Mouse (Mus musculus): ENCODE measurements around the gene BC147527. TPM values are rescaled to one million over a fixed set of nuclear protein-coding genes. Genes with fewer than 3 reads are reported as not detected.
"Not testable (repeated sequence)": the region's sequence is repeated elsewhere in the genome, so short reads cannot be mapped to it uniquely, and the experiment has no call there.

BC147527 gene
- not detected for total RNA-seq (2021)

DNA sequence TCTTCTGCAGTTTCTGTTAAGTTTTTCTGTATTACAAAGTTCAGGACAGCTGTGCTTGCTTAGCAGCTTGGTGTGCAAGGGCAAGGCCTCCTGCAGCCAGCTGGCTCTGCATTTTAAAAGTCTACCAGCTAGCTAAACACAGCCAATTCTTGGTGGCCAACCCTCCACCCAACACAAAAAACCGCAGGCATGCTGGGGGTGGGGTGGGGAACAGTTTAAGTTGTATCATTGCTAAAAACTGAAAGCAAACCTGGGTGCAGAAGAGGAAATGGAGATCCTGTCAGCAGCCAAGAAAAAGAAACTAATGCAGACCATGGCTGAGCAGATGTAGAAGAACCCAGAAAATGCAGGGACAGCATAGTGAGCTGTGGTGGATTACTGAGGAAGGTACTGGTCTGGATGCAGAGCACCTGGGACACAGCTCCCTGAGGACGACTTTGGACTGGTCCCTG, at the start of gene BC147527:
Gene BC147527, plus strand, starts transcription at position 402 of the 452 bp plus-strand sequence.
- intact Hi-C loops (cut with DNase I): no loop called here
- DNase-seq (ENCODE audit: low spot score): no peak

DNA sequence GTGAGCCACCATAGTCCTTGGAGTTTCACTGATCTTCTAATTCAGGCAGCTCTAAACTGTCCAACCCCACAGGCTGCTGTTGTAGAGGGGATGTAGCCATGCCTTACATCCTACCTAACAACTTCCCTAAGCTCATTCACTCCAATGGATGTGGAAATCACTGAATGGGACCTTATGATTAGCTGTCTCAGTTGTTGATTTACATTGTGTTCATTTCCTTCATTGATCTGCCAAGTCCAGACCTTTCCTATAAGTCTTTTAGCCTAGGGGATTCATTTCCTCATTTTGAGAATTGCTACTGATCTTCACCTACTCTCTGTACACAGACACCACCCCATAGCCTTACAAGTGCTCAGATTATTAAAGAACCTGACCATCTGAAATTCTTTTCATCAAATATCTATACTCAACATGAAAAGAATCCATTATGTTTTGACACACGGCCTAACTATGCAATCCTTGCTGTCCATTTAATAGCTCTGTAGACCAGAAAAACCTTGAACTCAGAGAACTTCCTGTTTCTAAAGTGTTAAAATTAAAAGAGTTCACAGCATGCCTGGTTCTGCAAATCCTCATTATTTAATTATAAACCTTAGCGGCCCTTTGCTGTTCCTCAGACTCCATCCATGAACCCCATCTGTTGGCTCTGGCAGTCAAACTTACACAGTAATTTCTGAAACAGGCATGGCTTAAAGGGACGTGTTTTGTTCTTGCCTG, 48.8 kb upstream of the BC147527 start:
- intact Hi-C loops (cut with DNase I); DNase-seq (ENCODE audit: low spot score): not testable (repeated sequence)

DNA sequence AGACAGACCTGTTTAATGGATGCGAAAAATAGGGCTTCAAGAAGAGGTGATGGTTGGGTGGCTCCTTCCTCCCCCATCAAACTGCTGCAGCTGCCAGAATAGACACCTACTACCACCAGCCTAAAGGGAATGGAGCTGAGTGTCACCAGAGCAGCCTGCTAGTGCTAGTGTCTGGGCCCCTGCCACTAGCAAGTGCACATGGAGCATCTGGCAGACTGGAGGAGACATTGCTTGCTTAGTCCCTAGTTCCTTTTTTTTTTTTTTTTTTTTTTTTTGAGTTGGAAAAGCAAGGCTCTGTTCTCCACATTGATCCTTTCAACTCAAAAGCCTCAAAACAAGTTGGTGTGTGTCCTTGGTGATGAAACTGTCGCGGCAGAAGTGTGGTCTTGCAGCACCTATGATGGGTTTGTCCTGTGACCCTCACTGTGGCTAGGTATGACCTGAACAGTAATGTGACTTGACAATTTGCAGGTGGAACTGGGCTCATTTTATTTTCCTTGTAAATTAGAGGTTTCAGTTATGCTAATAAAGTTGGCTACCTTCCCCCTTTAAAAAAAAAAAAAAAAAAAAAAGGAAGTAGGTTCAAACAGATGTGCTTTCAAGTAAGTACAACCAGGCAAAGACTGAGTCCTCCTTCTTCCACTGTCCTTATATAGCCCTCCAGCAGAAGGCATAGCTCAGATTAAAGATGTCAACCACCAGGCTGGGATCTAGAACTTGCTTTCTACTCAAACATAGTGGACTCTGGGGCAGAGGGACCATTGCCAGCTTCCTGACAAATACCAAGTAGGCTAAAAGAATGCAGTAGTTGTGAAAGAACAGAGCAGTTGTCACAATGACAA, 41.2 kb upstream of the BC147527 start:
- intact Hi-C loops (cut with DNase I); DNase-seq (ENCODE audit: low spot score): not testable (repeated sequence)

DNA sequence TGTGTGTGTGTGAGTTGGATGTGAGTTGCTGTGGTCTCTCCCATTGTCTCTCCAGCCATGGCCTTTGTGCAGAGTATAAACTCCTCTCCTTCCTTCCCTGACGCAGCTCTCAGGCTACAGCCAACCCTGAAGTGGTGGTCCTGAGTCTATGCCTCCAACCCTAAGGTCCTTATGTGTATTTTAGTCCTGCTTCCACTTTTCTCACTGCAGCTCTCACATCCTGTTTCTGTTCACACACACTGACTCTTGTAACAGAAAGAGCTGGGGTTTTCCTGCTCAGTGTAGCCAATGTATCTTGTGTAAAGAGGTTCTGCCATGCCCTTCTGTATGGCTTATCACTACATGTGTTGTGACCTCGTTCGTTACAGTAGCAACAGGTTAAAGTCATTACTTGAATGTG, 40.5 kb upstream of the BC147527 start:
- intact Hi-C loops (cut with DNase I); DNase-seq (ENCODE audit: low spot score): not testable (repeated sequence)

DNA sequence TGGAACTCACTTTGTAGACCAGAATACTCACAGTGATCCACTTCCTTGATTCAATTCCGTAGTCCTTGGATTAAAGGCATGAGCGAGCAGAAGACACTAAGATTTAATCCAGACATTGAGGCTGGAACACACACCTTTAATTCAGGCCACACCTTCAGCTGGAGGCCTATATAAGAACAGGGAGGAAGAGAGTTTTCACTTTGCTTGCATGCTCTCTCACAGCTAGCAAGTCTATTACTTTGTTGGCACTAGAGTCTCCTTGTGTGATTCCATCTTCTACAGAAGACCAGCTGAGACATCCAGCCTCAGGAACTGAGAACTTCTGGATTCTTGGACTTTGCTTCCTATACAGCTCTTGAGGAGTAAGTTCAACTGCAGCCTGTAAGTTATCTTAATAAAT, 37.3 kb upstream of the BC147527 start, which contains the start of gene AF067061:
Gene AF067061, plus strand, starts transcription at position 245 of the 400 bp plus-strand sequence.
- DNase-seq (ENCODE audit: low spot score); intact Hi-C loops (cut with DNase I): not testable (repeated sequence)

DNA sequence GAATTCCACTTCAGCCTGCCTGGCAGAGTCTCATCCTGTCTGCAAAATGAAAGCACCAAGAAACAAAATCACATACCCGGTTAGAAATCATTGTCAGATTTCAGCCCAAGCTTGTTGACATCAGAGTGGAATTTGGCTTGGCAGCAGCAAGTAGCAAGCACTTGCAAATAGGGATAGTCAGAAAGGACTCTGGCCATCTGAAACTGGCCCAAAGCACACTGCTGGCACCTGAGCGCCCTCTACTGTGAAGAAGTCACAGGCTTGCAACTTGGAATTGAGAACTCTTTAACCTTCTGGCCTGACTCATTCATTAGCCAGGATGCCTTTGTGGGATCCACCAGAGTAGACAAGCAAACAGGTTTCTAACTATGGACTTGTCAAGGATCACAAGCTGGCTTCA, 22.4 kb upstream of the BC147527 start:
- intact Hi-C loops (cut with DNase I); DNase-seq (ENCODE audit: low spot score): not testable (repeated sequence)

DNA sequence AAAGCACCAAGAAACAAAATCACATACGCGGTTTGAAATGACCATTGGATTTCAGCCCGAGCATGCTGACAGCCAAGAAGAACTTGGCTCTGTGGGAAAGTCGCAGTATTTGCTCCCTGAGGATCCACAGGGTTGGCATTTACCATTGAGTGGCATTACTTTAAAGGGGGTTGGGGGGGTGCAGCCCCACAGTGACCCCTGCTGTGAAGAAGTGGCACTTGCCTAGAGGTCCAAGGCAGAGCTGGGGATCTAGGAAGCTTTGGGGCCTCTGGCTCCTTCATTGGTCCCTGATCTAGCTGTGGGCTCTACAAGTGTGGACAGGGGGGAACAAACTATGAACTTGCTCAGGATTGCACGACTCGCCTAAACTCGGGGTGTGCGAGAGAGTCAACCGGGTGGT, 21.4 kb upstream of the BC147527 start:
- no peak for DNase-seq (ENCODE audit: low spot score)
- intact Hi-C loops (cut with DNase I): no loop called here

DNA sequence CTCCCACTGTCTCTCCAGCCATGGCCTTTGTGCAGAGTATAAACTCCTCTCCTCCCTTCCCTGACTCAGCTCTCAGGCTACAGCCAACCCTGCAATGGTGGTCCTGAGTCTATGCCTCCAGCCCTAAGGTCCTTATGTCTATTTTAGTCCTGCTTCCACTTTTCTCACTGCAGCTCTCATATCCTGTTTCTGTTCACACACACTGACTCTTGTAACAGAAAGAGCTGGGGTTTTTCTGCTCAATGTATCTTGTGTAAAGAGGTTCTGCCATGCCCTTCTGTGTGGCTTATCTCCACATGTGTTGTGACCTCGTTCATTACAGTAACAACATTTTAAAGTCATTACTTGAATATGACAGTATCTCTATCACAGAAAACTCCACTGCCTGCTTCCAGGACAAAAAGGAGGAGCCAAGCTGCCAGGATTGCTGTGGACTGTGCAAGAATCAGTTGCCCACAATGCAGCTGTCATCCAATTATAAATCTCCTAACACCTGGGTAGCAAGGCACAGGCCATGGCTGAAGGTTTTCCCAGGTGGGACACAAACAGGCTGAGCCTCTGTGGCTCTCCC, 783 bp upstream of the BC147527 start:
- intact Hi-C loops (cut with DNase I): no loop called here
- no peak for DNase-seq (ENCODE audit: low spot score)

DNA sequence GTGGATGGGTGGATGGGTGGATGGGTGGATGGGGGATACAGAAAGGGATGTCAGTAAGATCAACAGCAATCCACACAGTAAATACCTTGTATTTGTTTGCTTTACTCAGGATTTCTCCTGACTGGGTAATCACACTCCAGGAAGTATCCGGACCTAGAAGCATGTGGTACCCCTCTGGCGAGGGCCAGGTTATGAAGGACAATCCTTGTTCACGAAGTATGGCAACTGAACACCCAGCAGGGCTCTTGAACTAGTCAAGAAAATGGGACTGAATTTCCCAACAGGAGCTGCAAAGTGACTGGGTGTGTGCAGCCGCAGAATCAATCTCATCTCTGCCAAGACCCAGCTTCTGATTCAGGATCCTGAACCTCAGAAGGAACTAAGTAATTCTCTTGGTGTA, 661 bp downstream of the BC147527 start:
- no peak for DNase-seq (ENCODE audit: low spot score)
- intact Hi-C loops (cut with DNase I): no loop called here

DNA sequence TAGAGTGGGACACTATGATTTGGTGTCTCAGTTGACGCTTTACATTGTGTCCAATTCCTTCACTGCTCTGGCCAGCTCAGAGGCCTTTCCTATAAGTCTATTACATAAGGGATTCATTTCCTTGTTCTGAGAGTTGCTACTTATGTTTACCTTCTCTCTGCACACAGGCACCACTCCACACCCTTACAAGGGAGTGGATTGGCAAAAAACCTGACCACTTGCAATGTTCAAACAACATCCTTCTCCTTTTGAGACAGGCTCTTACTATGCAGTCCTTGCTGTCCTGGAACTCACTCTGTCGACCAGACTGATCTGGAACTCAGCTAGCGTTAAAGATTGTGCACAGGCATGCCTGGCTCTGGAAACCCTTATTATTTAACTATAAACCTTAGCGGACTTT, 10.6 kb downstream of the BC147527 start:
- DNase-seq (ENCODE audit: low spot score): no peak
- intact Hi-C loops (cut with DNase I): no loop called here

DNA sequence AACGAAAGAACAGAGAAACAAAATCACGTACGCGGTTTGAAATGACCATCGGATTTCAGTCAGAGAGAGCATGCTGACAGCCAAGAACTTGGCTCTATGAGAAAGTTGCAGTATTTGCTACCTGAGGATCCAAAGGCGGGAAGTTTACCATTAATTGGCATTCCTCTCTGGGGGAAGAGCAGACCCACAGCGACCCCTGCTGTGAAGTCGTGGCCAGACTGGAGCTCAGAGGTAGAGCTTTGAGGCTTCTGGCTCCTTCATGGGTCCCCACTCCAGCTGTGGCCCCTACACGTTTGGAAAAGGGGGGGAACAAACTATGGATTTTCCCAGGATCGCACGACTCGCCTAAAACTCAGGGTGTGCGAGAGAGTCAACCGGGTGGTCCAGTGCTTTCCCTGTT, 13.4 kb downstream of the BC147527 start:
- intact Hi-C loops (cut with DNase I): no loop called here
- DNase-seq (ENCODE audit: low spot score): no peak

DNA sequence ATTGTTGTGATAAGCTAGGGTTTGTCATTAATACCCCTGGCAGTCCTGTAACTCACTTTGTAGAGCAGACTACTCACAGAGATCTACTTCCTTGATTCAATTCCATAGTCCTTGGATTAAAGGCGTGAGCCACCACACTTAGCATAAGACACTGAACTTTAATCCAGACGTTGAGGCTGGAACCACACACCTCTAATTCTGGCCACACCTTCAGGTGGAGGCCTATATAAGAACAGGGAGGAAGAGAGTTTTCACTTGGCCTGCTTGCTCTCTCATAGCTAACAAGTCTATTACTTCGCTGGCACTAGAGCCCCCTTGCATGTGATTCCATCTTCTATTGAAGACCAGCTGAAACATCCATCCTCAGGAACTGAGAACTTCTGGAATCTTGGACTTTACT, 16.4 kb downstream of the BC147527 start, which contains the start of gene Tcstv3:
Gene Tcstv3, plus strand, starts transcription at position 301 of the 400 bp plus-strand sequence.
- intact Hi-C loops (cut with DNase I); DNase-seq (ENCODE audit: low spot score): not testable (repeated sequence)

DNA sequence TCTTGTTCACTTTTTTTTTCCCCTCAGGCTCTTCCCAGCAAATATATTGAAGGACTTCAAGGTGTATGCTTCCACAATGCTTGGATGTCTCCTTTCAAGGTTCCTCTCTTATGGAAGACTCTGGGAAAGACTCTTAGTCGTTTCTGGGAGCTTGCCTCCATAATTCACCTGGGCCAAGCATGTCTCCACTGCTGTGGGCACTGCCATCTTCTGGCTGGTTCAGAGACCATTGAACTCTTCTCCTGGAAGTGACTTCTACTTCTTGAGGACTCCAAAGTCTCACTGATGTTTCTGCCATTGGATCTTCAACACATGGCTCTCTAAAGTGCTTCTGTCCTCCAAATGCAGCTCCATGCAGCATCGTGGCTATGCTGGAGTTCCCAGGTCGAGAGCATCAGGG, 20.0 kb downstream of the BC147527 start:
- DNase-seq (ENCODE audit: low spot score): no peak
- intact Hi-C loops (cut with DNase I): no loop called here

DNA sequence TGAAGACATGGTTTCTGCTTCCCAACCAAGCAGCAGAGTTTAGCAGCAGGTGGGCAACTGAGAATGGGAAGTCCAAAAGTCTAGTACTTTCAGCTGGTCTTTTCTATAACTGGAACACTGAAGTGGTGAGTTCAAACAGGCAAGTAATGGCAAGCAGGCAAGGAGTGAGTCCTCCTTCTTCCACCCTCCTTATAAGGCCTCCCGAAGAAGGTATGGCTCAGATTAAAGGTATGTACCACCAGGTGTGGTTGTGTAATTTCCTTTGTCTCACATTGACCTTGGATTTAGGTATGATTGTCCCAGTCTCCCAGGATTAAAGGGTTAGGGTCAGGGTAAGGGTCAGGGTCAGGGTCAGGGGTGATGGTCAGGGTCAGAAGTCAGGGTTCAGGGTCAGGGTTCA, 20.5 kb downstream of the BC147527 start:
- no peak for DNase-seq (ENCODE audit: low spot score)
- intact Hi-C loops (cut with DNase I): no loop called here

Other genes starting within 250 kb of the BC147527 start
- gene Gm21188, start 248.2 kb upstream of the BC147527 start, total RNA-seq (2021): under 1 TPM; 0.39 to 0.49 TPM
- not detected for gene Gm20767, start 160.1 kb upstream of the BC147527 start, total RNA-seq (2021)
- gene Gm21818, start 128.0 kb upstream of the BC147527 start, total RNA-seq (2021): not detected
- not detected for gene Gm21762, start 84.4 kb upstream of the BC147527 start, total RNA-seq (2021)
- gene Gm21731, start 61.3 kb upstream of the BC147527 start, total RNA-seq (2021): not detected
- not detected for gene AF067061, start 37.3 kb upstream of the BC147527 start, total RNA-seq (2021)
- not detected for gene Tcstv3, start 16.5 kb downstream of the BC147527 start, total RNA-seq (2021)

All from heart, postnatal 25 days (tissue).